Mouse (Mus musculus) gastrocnemius, adult 2 months (tissue): ENCODE data around the gene Nkx1-1. TPM values are rescaled to one million over a fixed set of nuclear protein-coding genes. Genes with fewer than 3 reads are reported as not detected.

Experiments
- DNase-seq: peaks from one replicate; pipeline ENCODE4 v3.0.0; 2022
- H3K27ac ChIP-seq: fragments of 200-600 bp; 2 replicates; pipeline ENCODE4 v1.8.1; 2022; ENCODE audit warnings: mild to moderate bottlenecking
- H3K4me3 ChIP-seq: fragments of 200-600 bp; 2 replicates; pipeline ENCODE4 v1.8.1; 2022; ENCODE audit warnings: mild to moderate bottlenecking, moderate library complexity
- CTCF ChIP-seq: fragments of 200-600 bp; IDR thresholded peaks from 2 replicates; pipeline ENCODE4 v1.8.1; 2022; ENCODE audit warnings: antibody characterized with exemption, mild to moderate bottlenecking, moderate library complexity
- intact Hi-C: fragments of 180-260 bp; cut with DNase I; formaldehyde crosslinking; loops from one replicate; pipeline ENCODE4 v1.15.1; 2025
- long read RNA-seq, 2 experiments: library from polyadenylated mRNA; stranded (forward); transcript quantifications; one replicate each; pipeline ENCODE4 v2.0.0; 2021
- total RNA-seq, 2 experiments: library from RNA; stranded (reverse); gene quantifications; 2 replicates each; pipeline ENCODE4 v1.2.3; 2021

Gene Nkx1-1
- total RNA-seq, result not detected
- long read RNA-seq, experiment 1, result 0 reads
- long read RNA-seq, experiment 2, result 0 reads

DNA sequence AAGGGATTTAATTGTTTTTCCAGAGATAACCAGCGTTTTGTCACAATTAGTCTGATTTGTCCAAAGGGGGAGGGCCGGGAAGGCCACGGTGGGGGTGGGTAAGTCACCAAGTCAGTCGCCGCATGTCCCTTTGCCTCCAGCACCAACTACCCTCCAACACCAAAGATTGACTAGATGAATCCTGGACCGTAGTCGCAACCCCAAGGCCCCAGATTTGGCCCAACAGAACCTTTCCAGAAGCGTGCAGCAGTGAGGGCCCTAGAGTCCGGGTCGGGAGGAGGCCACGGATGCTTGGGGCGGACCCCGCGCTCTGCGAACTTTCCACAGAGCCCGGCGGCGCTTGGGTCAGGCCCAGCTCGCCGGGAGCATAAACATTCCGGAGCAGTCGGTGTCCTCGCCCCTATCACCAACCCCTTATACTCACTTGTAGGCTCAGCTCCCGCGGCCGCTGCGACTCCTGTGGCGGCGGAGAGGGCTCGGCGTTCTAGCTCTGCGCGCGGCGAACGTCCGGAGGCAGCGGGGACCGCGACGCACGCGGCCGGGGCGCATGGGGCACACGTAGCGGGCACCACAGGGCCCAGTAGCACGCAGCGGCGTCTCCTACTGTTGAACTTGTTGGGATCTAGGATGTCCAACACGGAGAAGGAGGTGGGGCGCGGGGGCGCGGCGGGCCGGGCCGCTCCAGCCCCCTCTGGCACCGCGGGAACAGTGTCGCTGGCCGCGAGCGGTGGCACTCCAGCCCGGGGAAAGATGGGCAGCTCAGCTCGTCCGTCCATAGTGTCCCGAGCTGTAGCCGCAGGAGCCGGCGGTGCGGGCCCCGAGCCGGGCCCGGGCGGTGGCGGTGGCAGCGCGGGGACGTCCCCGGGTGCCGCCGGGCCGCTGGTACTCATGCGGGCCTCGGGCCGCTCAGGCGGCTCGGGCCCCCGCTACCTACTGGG is at the start of gene Nkx1-1:
TSS of gene Nkx1-1 (minus strand) at position 776 of the 938 bp plus-strand sequence.
- DNase-seq, result no peak
- no peak within 1 kb of the TSS for H3K27ac ChIP-seq
- no peak for TF ChIP-seq CTCF
- intact Hi-C loops, result no loop called here
- peak within 1 kb of the TSS; percentile 63 for H3K4me3 ChIP-seq

- intact Hi-C loops, result no loop called here
- Histone ChIP-seq H3K27ac (no peak overlapping the region), H3K4me3 (no peak overlapping the region)
- DNase-seq, result no peak
- no peak for TF ChIP-seq CTCF
Observed at GRCm38 (mm10) chr5:33481318-33481685, 47.5 kb upstream of the Nkx1-1 start.

DNA sequence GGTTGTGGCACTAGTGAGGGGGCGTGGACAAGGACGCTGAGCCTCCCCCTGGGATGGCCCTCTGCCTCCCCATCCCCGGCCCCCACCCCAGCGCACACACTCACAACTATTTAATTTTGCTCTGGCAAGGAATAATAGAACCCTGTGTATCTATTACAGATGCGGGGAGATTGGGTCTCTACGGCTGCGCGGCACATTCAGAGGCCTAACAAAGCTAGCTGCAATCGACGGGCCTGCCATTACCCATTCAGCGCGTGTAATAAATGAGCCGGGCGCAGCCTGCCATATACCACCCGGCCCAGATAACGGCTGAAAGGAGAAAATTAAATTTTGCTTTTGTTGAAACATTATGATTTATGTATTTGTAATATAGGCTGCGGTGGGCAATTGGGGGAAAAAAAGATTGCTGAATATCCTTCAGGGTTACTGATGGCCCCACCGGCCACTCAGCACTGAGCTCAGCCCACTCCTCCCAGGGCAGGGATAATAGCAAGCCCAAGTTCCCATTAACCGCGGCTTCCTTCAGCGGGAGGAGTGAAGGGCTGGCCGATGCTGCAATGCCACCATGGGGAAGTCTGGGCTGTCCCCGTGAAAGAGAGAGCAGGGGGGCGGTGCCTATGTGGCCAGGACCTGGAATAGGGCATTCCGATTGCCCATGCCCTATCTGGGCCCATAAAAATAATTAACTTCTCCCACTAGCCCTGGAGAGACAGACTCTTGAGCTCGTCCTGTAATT is 47.0 kb upstream of the Nkx1-1 start:
- DNase-seq, result no peak
- H3K27ac ChIP-seq, result no peak overlapping the region
- no peak for TF ChIP-seq CTCF
- intact Hi-C loops, result no loop called here
- no peak overlapping the region for H3K4me3 ChIP-seq

DNA sequence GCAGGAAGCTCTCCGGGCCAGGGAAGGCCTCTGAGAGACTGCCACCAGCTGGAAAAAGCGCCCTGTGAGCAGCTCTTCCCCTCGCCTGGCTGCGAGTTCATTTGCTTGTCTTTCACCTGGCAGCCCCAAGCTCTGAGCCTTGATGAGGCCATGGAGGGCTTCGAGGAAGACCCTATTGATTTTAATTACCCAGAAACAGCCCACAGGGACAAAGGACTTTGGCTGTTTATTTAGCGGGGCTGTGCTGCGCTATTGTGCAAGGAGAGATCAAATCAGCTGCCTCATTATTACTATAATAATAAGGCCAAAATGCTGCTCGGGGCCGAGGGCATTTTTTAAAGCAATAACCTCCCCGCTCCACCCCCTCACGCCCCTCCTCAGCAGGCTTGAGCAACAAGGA is 31.7 kb upstream of the Nkx1-1 start:
- H3K27ac ChIP-seq, result no peak overlapping the region
- no peak for TF ChIP-seq CTCF
- no peak for DNase-seq
- H3K4me3 ChIP-seq, result no peak overlapping the region
- intact Hi-C loops, result no loop called here

- no peak overlapping the region for H3K4me3 ChIP-seq
- no peak for DNase-seq
- TF ChIP-seq CTCF, result no peak
- intact Hi-C loops, result no loop called here
- H3K27ac ChIP-seq, result no peak overlapping the region
Observed at GRCm38 (mm10) chr5:33464390-33464789, 30.6 kb upstream of the Nkx1-1 start.

- no peak for TF ChIP-seq CTCF
- H3K27ac ChIP-seq, result no peak overlapping the region
- no peak for DNase-seq
- intact Hi-C loops, result no loop called here
- H3K4me3 ChIP-seq, result no peak overlapping the region
Observed at GRCm38 (mm10) chr5:33459111-33459510, 25.3 kb upstream of the Nkx1-1 start.

DNA sequence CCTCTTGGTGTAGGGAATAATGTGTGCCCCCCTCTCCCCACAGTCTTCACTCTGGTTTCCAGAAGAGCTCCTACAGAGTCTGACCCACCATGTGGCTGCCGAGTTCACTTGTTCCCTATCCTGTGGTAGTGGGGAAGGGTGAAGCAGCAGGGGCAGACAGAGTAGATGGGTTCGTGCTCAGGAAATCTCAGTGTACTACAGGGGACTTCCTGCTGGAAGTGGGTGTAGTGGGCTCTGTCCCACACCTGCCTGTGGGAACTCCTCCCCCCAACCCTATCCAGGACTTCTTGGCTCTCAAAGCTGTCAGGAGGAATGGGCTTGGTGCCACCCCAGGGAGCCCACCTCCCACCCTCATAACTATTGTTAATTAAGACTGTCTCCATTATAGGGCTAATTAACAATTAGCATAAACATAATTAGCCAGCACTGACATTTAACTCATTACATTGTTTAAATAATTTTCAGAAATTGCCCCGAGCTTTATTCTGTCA is 24.4 kb upstream of the Nkx1-1 start:
- no peak overlapping the region for H3K27ac ChIP-seq
- intact Hi-C loops, result no loop called here
- H3K4me3 ChIP-seq, result no peak overlapping the region
- DNase-seq, result no peak
- TF ChIP-seq CTCF, result no peak

DNA sequence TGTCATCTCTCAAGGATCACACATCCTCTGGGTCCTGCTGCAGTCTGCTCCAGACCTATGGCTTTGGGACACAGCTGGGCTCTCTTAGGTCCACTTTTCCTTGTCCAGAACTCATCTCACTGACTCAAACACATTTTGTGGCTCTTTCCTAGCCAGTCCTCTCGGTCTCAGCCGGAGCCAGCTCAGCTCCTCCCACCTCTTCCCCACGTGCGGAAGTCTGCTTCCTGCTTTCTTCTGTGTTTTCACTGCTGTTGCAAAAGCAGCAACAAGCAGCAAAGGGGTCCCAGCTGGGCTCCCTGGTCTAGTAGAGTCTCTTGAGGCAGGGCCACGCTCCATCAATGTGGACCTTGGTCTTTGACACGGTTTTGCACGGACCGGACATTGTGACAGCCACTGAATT is 22.0 kb upstream of the Nkx1-1 start:
- TF ChIP-seq CTCF, result no peak
- no peak overlapping the region for H3K4me3 ChIP-seq
- no peak for DNase-seq
- intact Hi-C loops, result no loop called here
- H3K27ac ChIP-seq, result no peak overlapping the region

- intact Hi-C loops, result loop anchor here (1.0 kb wide), 1 partner anchor 49 kb away; no protein-coding TSS in a partner anchor
- no peak for TF ChIP-seq CTCF
- DNase-seq, result no peak
Observed at GRCm38 (mm10) chr5:33443794-33444193, 10.0 kb upstream of the Nkx1-1 start.

GRCm38 (mm10) chr5:33442927-33443710 is 9.3 kb upstream of the Nkx1-1 start:
- intact Hi-C loops, result loop anchor here (1.0 kb wide), 1 partner anchor 49 kb away; no protein-coding TSS in a partner anchor
- peak; percentile 96 for TF ChIP-seq CTCF
- H3K4me3 ChIP-seq, result peak overlapping the region; percentile 57
- peak; percentile 49 for DNase-seq
- H3K27ac ChIP-seq, result no peak overlapping the region

More at GRCm38 (mm10) chr5:33443794-33444193, 10.0 kb upstream of the Nkx1-1 start:
- H3K27ac ChIP-seq, result no peak overlapping the region
- H3K4me3 ChIP-seq, result no peak overlapping the region

- intact Hi-C loops, result no loop called here
- peak; percentile 91 for DNase-seq
- Histone ChIP-seq H3K27ac (no peak overlapping the region), H3K4me3 (no peak overlapping the region)
- TF ChIP-seq CTCF, result no peak
Observed at GRCm38 (mm10) chr5:33438214-33438613, 4.4 kb upstream of the Nkx1-1 start.

- DNase-seq, result no peak
- intact Hi-C loops, result no loop called here
Observed at GRCm38 (mm10) chr5:33435941-33436340, 2.2 kb upstream of the Nkx1-1 start.

More at GRCm38 (mm10) chr5:33435941-33436340, 2.2 kb upstream of the Nkx1-1 start:
- no peak overlapping the region for H3K4me3 ChIP-seq
- TF ChIP-seq CTCF, result no peak
- H3K27ac ChIP-seq, result no peak overlapping the region
